Mouse (Mus musculus) liver, embryonic 16.5 days (tissue): ENCODE measurements around the gene Ggt5. TPM values are rescaled to one million over a fixed set of nuclear protein-coding genes. Genes with fewer than 3 reads are reported as not detected.

Experiments
- ATAC-seq: fragments of 200-750 bp; cut with Nextera tagmentation; 2 replicates; pipeline ENCODE4 v1.8.0; 2017; ENCODE audit warnings: low read depth, mild to moderate bottlenecking, moderate number of reproducible peaks, moderate library complexity
- H3K27ac ChIP-seq: fragments of 300-500 bp; sonication (generic); 2 replicates; pipeline ENCODE4 v1.5.1; 2014; ENCODE audit warnings: mild to moderate bottlenecking, low read length
- H3K27me3 ChIP-seq: fragments of 300-500 bp; sonication (generic); 2 replicates; pipeline ENCODE4 v1.6.1; 2014; ENCODE audit warnings: low read depth, low read length, mixed read lengths; ENCODE audit not compliant: control insufficient read depth, insufficient read depth
- H3K36me3 ChIP-seq: fragments of 300-500 bp; sonication (generic); 2 replicates; pipeline ENCODE4 v1.6.1; 2014; ENCODE audit warnings: mild to moderate bottlenecking; ENCODE audit not compliant: control insufficient read depth, insufficient read depth
- H3K4me1 ChIP-seq: fragments of 300-500 bp; sonication (generic); 2 replicates; pipeline ENCODE4 v1.6.1; 2014; ENCODE audit warnings: low read depth, low read length, mixed read lengths; ENCODE audit not compliant: control insufficient read depth
- H3K4me2 ChIP-seq: fragments of 300-500 bp; sonication (generic); 2 replicates; pipeline ENCODE4 v1.6.1; 2014; ENCODE audit warnings: low read depth, low read length, mixed read lengths
- H3K4me3 ChIP-seq: fragments of 300-500 bp; sonication (generic); 2 replicates; pipeline ENCODE4 v1.5.1; 2014; ENCODE audit warnings: low read depth, mild to moderate bottlenecking, low read length
- H3K9ac ChIP-seq: fragments of 300-500 bp; sonication (generic); 2 replicates; pipeline ENCODE4 v1.6.1; 2014; ENCODE audit warnings: low read depth, low read length
- H3K9me3 ChIP-seq: fragments of 300-500 bp; sonication (generic); replicated peaks from 2 replicates; pipeline ENCODE4 v1.6.1; 2016; ENCODE audit warnings: low read length; ENCODE audit not compliant: control insufficient read depth
- WGBS: fragments of 180-500 bp; shearing (Covaris S2); extraction: QIAGEN DNeasy Blood & Tissue Kit; methylation state at CpG from one replicate; pipeline ENCODE4 v1.1.7; 2014; ENCODE audit not compliant: insufficient replicate concordance; 5-methylcytosine and 5-hydroxymethylcytosine counted together
- polyA plus RNA-seq: library from polyadenylated mRNA; unstranded; fragments of >200 nt; fragmentation: Nextera tagmentation; extraction: Ambion mirVana; gene quantifications from 2 replicates; pipeline ENCODE4 v1.2.1, GENCODE M21; 2015

Gene Ggt5
- 0.77 and 0.98 TPM in 2 replicates for polyA plus RNA-seq

DNA sequence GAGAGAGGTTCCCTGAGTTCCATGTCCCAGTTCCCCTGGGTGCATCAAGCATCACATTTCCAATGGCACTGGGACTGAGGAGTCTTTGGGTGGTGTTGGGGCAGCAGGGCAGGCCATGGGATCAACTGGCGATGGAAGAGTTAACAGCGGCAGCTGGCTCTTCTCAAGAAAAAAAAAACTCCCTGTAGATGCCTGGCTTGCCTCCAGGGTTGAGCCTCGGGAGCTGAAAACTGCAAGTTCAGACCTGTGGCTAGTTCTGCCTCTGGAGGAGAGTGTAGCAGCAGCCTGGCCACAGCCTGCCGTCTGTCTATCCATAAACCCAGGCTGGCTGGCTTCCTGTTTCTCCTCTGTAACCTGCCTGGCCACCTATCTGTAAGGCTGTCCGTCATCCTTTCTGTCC, at the start of gene Ggt5:
Ggt5 (plus strand) TSS at position 212 of the 400 bp plus-strand sequence.
- WGBS: 19% methylated on average over 5 of the region's 5 CpGs
- ATAC-seq: no peak
- Histone ChIP-seq H3K9ac (no peak within 1 kb of the TSS), H3K27me3 (no peaks in the 10 kb centered on the region), H3K4me2 (no peak within 1 kb of the TSS), H3K36me3 (no peaks in the 10 kb centered on the region), H3K4me3 (no peak within 1 kb of the TSS; the same call in 1 of the 2 replicates), H3K4me1 (no peaks in the 10 kb centered on the region; the same call in 1 of the 2 replicates), H3K27ac (no peak within 1 kb of the TSS), H3K9me3 (no peaks in the 10 kb centered on the region)

DNA sequence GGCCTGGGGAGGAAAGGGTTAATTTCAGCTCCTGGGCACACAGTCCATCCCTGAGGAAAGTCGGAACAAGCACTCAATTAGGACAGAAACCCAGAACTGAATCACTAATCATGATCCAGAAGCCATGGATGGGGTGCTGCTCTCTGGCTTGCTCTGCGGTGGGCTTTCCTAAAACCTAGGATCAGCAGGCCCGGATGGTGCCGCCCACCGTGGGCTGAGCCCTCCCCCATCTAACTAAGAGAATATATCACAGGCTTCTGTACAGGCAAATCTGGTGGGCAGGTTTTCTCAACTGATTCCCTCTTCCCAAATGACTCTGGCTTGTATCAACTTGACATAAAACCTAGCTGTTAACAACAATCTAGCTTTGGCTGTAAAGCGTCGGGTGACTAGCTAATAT, 41.2 kb upstream of the Ggt5 start:
- Histone ChIP-seq H3K4me3 (no peak overlapping the region), H3K9me3 (no peaks in the 10 kb centered on the region; the same call in 1 of the 2 replicates), H3K9ac (no peak overlapping the region), H3K27ac (no peak overlapping the region), H3K4me1 (no peaks in the 10 kb centered on the region; the same call in 1 of the 2 replicates), H3K4me2 (no peak overlapping the region), H3K27me3 (no peaks in the 10 kb centered on the region), H3K36me3 (no peaks in the 10 kb centered on the region)
- 69% methylated on average over 7 of the region's 7 CpGs for WGBS
- no peak for ATAC-seq

DNA sequence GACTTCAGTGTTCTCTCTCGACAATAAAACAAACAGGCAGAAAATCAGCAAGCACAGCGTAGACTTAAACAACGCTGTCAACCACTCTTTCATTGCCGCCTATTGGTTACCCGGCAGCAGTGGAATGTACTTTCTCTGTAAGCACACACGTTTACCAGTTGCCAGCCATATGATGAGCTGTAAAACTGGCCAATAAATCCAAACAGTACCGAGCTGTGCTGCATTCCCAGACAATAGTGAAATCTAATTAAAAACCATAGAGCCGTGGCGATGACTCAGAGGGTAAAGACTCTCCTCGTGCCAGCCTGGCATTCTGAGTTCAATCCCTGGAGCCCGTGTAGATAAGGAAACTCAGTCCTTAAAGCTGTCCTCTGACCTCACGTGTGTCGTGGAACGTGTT, 40.7 kb upstream of the Ggt5 start:
- no peak overlapping the region for H3K4me3 ChIP-seq
- WGBS: 58% methylated on average over 14 of the region's 14 CpGs
- no peak overlapping the region for H3K27ac ChIP-seq
- H3K4me2 ChIP-seq: no peak overlapping the region
- H3K36me3 ChIP-seq: no peaks in the 10 kb centered on the region
- no peak; the same call in 1 of the 2 replicates for ATAC-seq
- no peak overlapping the region for H3K9ac ChIP-seq
- no peaks in the 10 kb centered on the region; the same call in 1 of the 2 replicates for H3K4me1 ChIP-seq
- no peaks in the 10 kb centered on the region for H3K27me3 ChIP-seq
- no peaks in the 10 kb centered on the region; the same call in 1 of the 2 replicates for H3K9me3 ChIP-seq

DNA sequence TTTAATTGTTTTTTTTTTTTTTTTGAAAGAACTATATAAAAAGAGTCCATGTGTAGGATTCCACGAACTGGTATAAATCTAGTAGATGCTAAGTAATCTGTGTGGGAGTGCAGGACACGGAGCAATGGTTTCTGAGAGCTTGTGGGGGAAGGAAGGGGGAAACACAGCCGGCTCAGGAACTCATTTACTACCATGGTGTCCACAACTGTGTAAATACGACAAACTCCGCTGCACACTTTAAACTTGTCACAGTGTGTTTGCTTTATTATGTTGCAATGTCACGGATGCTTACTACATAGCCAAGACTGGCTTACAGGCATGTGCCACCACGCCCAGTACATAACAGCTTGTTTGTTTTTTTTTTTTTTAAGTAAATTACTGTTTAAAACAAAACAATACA, 39.3 kb upstream of the Ggt5 start:
- Histone ChIP-seq H3K4me2 (no peak overlapping the region), H3K9me3 (no peaks in the 10 kb centered on the region; the same call in 1 of the 2 replicates), H3K4me1 (no peaks in the 10 kb centered on the region; the same call in 1 of the 2 replicates), H3K9ac (no peak overlapping the region), H3K4me3 (no peak overlapping the region), H3K27me3 (no peaks in the 10 kb centered on the region), H3K27ac (no peak overlapping the region), H3K36me3 (no peaks in the 10 kb centered on the region)
- 47% methylated on average over 7 of the region's 7 CpGs for WGBS
- ATAC-seq: peak; percentile 80

DNA sequence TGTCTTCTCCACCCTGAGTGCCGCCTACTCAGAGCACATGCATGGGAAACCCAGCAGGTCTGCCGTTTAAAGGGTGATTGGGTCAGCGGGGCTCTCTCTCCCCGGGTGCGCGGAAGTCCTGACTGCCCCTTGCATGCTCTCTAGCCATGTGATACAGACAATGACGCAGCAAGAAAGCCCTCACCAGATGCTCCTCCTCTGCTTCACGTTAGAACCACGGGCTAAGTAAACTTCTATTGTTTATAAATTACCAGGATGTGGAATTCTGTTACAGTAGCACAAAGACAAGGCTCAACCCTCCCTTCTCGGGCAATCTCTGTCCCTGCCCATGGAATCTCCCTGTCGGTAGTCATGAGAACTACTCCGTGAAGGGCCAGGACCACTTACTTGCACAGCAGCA, 38.0 kb upstream of the Ggt5 start:
- Histone ChIP-seq H3K27me3 (no peaks in the 10 kb centered on the region), H3K9me3 (no peaks in the 10 kb centered on the region), H3K4me1 (no peaks in the 10 kb centered on the region; the same call in 1 of the 2 replicates), H3K9ac (no peak overlapping the region), H3K4me3 (no peak overlapping the region), H3K36me3 (no peaks in the 10 kb centered on the region), H3K4me2 (no peak overlapping the region), H3K27ac (no peak overlapping the region)
- WGBS: 22% methylated on average over 12 of the region's 12 CpGs
- no peak; the same call in 1 of the 2 replicates for ATAC-seq

DNA sequence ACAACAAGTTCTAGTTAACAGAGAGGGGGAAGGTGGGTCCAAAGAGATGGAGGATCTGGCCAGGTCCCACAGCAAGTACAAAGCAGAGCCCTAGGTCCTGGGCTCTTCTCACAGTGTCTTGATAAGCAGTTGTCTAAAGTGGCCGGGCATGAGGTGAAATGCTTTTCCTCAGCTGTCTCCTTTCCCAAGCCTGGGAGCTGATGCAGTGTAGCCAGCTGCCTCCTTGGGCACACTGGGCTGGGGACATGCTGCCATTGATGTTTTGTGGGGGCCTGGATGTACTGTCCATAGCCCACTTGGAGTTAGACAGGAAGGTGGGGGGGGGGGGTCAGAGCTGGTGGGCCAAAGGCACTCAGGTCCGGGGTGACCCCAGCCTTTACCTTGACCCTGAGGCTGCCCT, 37.0 kb upstream of the Ggt5 start:
- Histone ChIP-seq H3K4me1 (no peaks in the 10 kb centered on the region; the same call in 1 of the 2 replicates), H3K9ac (no peak overlapping the region), H3K27me3 (no peaks in the 10 kb centered on the region), H3K9me3 (no peaks in the 10 kb centered on the region), H3K4me2 (no peak overlapping the region), H3K36me3 (no peaks in the 10 kb centered on the region), H3K27ac (no peak overlapping the region), H3K4me3 (no peak overlapping the region)
- ATAC-seq: no peak
- WGBS: 60% methylated on average over 2 of the region's 2 CpGs

DNA sequence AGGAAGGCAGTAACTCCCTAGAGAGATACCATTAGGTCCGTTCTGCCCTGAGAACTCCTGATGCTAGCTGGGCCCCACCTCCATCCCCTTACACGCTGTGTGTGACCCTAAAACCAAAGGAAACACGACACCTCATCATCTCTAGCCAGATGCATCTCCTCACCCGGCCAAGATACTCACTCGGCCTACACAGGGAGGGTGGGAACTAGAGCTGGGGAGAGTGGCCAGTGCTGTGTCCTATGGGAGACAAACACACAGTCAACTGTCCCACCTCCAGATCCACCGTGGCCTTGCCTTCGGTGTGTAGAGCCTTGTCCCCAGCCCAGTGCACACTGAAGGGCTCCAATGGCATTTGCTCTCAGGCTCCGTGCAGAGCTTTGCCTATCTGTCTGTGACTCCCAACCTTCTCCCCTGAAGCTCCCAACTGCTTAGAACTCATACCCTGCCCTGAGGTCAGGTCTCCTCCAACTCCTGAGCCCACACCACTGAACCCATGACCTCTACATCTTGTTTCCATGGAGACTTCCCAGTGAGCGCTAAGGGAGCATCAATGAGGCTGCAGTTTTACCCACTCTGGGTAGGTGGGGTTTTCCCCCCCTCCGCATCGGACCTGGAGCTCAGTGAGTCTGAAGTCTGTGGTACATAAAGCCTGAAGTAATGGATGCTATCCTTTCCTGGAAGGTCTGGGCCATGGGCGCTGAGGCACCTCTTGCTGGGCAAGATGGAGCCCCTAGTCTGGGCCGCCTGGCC, 36.3 kb upstream of the Ggt5 start:
- Histone ChIP-seq H3K36me3 (no peaks in the 10 kb centered on the region), H3K4me2 (no peak overlapping the region), H3K4me1 (no peaks in the 10 kb centered on the region; the same call in 1 of the 2 replicates), H3K27ac (no peak overlapping the region), H3K27me3 (no peaks in the 10 kb centered on the region; the same call in 1 of the 2 replicates), H3K9me3 (no peaks in the 10 kb centered on the region), H3K4me3 (no peak overlapping the region), H3K9ac (no peak overlapping the region)
- no peak for ATAC-seq
- WGBS: 61% methylated on average over 13 of the region's 13 CpGs

DNA sequence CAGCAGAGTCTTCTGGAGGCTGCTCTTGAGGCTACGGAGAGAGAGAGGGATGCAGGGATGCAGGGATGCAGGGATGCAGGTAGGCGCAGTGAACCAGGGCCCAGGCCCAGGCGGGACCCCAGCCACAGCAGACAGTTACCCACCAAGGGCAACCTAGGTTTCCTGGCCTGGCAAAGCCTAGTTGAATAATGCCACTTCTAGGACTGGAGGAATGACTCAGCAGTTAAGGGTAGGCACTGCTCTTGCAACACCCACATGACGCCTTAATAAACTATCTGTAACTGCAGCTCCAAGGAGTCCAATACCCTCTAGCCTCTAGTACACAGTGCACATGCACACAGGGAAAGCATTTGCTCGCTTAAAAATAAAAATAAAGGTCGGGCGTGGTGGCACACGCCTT, 35.0 kb upstream of the Ggt5 start:
- ATAC-seq: no peak
- WGBS: 56% methylated on average over 8 of the region's 8 CpGs

DNA sequence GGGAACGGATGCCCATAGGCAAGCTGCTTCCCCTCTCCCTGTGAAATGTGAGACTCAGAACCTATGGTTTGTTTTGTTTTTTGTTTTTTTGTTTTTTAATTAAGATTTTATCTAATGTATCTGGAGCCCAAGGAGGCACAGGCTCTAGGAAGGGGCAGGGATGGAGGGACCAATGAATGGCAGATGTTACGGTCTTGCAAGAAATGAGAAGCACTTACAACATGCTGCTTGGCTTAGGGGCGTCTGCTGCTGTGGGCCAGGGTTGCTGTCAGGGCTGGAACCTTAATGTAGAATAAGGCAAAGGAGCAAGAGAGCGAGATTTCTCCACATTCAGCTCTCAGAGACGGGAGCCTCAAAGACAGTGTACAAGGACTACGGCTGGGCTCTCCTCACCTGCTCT, 33.6 kb upstream of the Ggt5 start:
- Histone ChIP-seq H3K27ac (no peak overlapping the region), H3K27me3 (peaks cover 25% of the 10 kb centered on the region), H3K9me3 (no peaks in the 10 kb centered on the region), H3K4me2 (no peak overlapping the region), H3K9ac (no peak overlapping the region), H3K4me3 (no peak overlapping the region), H3K4me1 (peaks cover 4% of the 10 kb centered on the region), H3K36me3 (no peaks in the 10 kb centered on the region)
- WGBS: 64% methylated on average over 6 of the region's 6 CpGs
- ATAC-seq: no peak

More for the DNA sequence above, 35.0 kb upstream of the Ggt5 start:
- H3K9ac ChIP-seq: no peak overlapping the region
- no peaks in the 10 kb centered on the region; the same call in 1 of the 2 replicates for H3K4me1 ChIP-seq
- H3K4me3 ChIP-seq: no peak overlapping the region
- no peaks in the 10 kb centered on the region for H3K36me3 ChIP-seq
- H3K4me2 ChIP-seq: no peak overlapping the region
- no peak overlapping the region for H3K27ac ChIP-seq
- peaks cover 11% of the 10 kb centered on the region for H3K27me3 ChIP-seq
- H3K9me3 ChIP-seq: no peaks in the 10 kb centered on the region
